ENCODE assay signal across 8 mouse cellular contexts in the genomic region with DNA sequence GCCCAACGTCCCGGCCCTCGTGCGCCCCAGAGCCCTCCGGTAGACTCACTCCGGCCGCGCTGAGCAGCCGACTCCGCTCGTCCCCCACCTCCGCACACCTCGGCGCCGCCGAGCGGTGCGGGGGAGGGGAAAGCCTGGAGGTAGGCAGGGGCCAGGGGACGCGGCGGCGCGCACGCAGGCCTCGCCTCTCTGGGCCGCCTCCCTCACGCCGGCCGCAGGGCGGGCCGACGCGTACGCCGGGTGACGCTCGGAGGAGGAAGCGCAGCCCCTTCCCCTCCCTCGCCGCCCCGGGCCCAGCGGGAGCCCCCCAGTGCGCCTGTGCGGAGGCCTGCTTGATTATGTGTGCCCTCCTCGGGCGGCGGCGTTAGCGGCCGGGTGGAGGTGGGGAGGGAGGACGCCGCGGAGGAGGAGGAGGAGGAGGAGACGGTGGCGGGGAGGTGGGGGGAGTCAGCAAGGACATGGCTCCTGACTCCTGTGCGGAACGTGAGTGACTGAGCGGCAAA. TPM values are rescaled to one million over a fixed set of nuclear protein-coding genes. Genes with fewer than 3 reads are reported as not detected.
DNase-seq lines count a peak whose midpoint lies in the region; ATAC-seq and TF ChIP-seq lines count a peak whose summit lies in the region.

No protein-coding gene starts in this region.

- under 1% methylated on average over 42 of the region's 58 CpGs for WGBS in heart, embryonic 12.5 days
- WGBS in kidney, postnatal 0 days, result under 1% methylated on average over 26 of the region's 58 CpGs
- WGBS in liver, embryonic 12.5 days (ENCODE audit: insufficient replicate concordance), result under 1% methylated on average over 58 of the region's 58 CpGs
- under 1% methylated on average over 28 of the region's 58 CpGs for WGBS in stomach, embryonic 14.5 days

- peak; percentile 97 for DNase-seq in CD4-positive helper T cell, adult 2 months (ENCODE audit: low read depth, low spot score)
- peak; percentile 98 for DNase-seq in brain, embryonic 14.5 days (ENCODE audit: low read depth)
- DNase-seq in kidney, postnatal 0 days (ENCODE audit: low spot score), result peak; percentile 95
- peak; percentile 79 to 88 for DNase-seq in natural killer cell, adult 2 months (ENCODE audit: low spot score in 2 of 2)

- no peaks in the 10 kb centered on the region for H3K27me3 ChIP-seq in heart, embryonic 12.5 days (replicated peaks)
- H3K27me3 ChIP-seq in kidney, postnatal 0 days (ENCODE audit: insufficient read depth, low read length), result no peaks in the 10 kb centered on the region
- H3K27me3 ChIP-seq in liver, embryonic 12.5 days (replicated peaks), result no peaks in the 10 kb centered on the region
- H3K27me3 ChIP-seq in stomach, embryonic 14.5 days (ENCODE audit: control insufficient read depth, insufficient read depth, low read length), result no peaks in the 10 kb centered on the region

- TF ChIP-seq CTCF in brain, embryonic 14.5 days (IDR thresholded peaks at IDR 0.05; ENCODE audit: borderline replicate concordance, extremely low read depth, insufficient read depth, insufficient read length), result no peak
- no peak for TF ChIP-seq CTCF in kidney, postnatal 0 days (IDR thresholded peaks at IDR 0.05; ENCODE audit: low read depth)

- H3K27ac ChIP-seq in heart, embryonic 12.5 days (ENCODE audit: poor library complexity, severe bottlenecking), result peak overlapping the region; percentile 100
- peak overlapping the region; percentile 100 for H3K27ac ChIP-seq in kidney, postnatal 0 days
- peak overlapping the region; percentile 100 for H3K27ac ChIP-seq in liver, embryonic 12.5 days
- peak overlapping the region; percentile 100 for H3K27ac ChIP-seq in stomach, embryonic 14.5 days (ENCODE audit: low read length)

- TF ChIP-seq POLR2A in brain, embryonic 14.5 days (IDR thresholded peaks at IDR 0.05; ENCODE audit: borderline replicate concordance, extremely low read depth, insufficient read depth, insufficient read length, poor library complexity, severe bottlenecking), result peak; percentile 90

- H3K36me3 ChIP-seq in heart, embryonic 12.5 days, result peaks cover 12% of the 10 kb centered on the region
- no peaks in the 10 kb centered on the region for H3K36me3 ChIP-seq in kidney, postnatal 0 days (ENCODE audit: insufficient read depth, low read length)
- peaks cover 23% of the 10 kb centered on the region for H3K36me3 ChIP-seq in liver, embryonic 12.5 days
- peaks cover 7% of the 10 kb centered on the region; the same call in 1 of the 2 replicates for H3K36me3 ChIP-seq in stomach, embryonic 14.5 days (ENCODE audit: control insufficient read depth, insufficient read depth, low read length)

- peak overlapping the region; percentile 100 for H3K9ac ChIP-seq in heart, embryonic 12.5 days
- H3K9ac ChIP-seq in kidney, postnatal 0 days (ENCODE audit: low read depth, low read length), result peak overlapping the region; percentile 98
- H3K9ac ChIP-seq in liver, embryonic 12.5 days, result peak overlapping the region; percentile 99
- peak overlapping the region; percentile 97 for H3K9ac ChIP-seq in stomach, embryonic 14.5 days (replicated peaks; ENCODE audit: low read depth, low read length)

- peak overlapping the region; percentile 78 for H3K4me2 ChIP-seq in heart, embryonic 12.5 days
- H3K4me2 ChIP-seq in kidney, postnatal 0 days (ENCODE audit: low read length), result peak overlapping the region; percentile 83
- H3K4me2 ChIP-seq in liver, embryonic 12.5 days, result peak overlapping the region; percentile 95
- peak overlapping the region; percentile 91 for H3K4me2 ChIP-seq in stomach, embryonic 14.5 days (replicated peaks; ENCODE audit: low read depth, low read length)

- peaks cover 7% of the 10 kb centered on the region for H3K4me1 ChIP-seq in heart, embryonic 12.5 days (replicated peaks)
- H3K4me1 ChIP-seq in kidney, postnatal 0 days (replicated peaks; ENCODE audit: insufficient read depth, low read length), result peaks cover 6% of the 10 kb centered on the region; the same call in 1 of the 2 replicates
- H3K4me1 ChIP-seq in liver, embryonic 12.5 days, result peaks cover 21% of the 10 kb centered on the region
- peaks cover 6% of the 10 kb centered on the region; the same call in 1 of the 2 replicates for H3K4me1 ChIP-seq in stomach, embryonic 14.5 days (ENCODE audit: control insufficient read depth, insufficient read depth, low read length)

- ATAC-seq in erythroblast, adult 5-6 weeks (replicated peaks; ENCODE audit: low FRiP score, poor library complexity, severe bottlenecking), result peak; percentile 82
- peak; percentile 96 for ATAC-seq in heart, embryonic 12.5 days (ENCODE audit: insufficient number of reproducible peaks, low FRiP score)
- ATAC-seq in kidney, postnatal 0 days (replicated peaks; ENCODE audit: low FRiP score, low read depth), result peak; percentile 95
- peak; percentile 92 for ATAC-seq in liver, embryonic 12.5 days
- ATAC-seq in stomach, embryonic 14.5 days (ENCODE audit: insufficient number of reproducible peaks, insufficient read depth, low FRiP score, low read depth), result peak; percentile 97

- peak overlapping the region; percentile 95 for H3K4me3 ChIP-seq in heart, embryonic 12.5 days
- H3K4me3 ChIP-seq in kidney, postnatal 0 days (replicated peaks; ENCODE audit: low read depth, low read length), result peak overlapping the region; percentile 94
- H3K4me3 ChIP-seq in liver, embryonic 12.5 days, result peak overlapping the region; percentile 85
- peak overlapping the region; percentile 79 for H3K4me3 ChIP-seq in stomach, embryonic 14.5 days (ENCODE audit: low read depth, low read length)

- no peaks in the 10 kb centered on the region for H3K9me3 ChIP-seq in heart, embryonic 12.5 days (replicated peaks)
- H3K9me3 ChIP-seq in kidney, postnatal 0 days (replicated peaks; ENCODE audit: low read length), result no peaks in the 10 kb centered on the region
- no peaks in the 10 kb centered on the region for H3K9me3 ChIP-seq in liver, embryonic 12.5 days (replicated peaks)
- H3K9me3 ChIP-seq in stomach, embryonic 14.5 days (ENCODE audit: control insufficient read depth, low read depth, low read length), result no peaks in the 10 kb centered on the region

RNA-seq across cellular contexts. Expression of gene Mllt10, which starts 9.4 kb away (rescaled TPM):
- polyA plus RNA-seq in brain, embryonic 14.5 days (2012; rRNA removed), result 41.1 and 49.4 TPM in 2 replicates
- total RNA-seq in erythroblast, adult 5-6 weeks (2015; ENCODE audit: low replicate concordance), result 20.8 and 27.4 TPM in 2 replicates
- 18.1 and 18.3 TPM in 2 replicates for total RNA-seq in erythroblast, adult 5-6 weeks (2017; ENCODE audit: low replicate concordance)
- 36.3 and 37.1 TPM in 2 replicates for polyA plus RNA-seq in heart, embryonic 12.5 days (2016; fragmentation: Nextera tagmentation; extraction: Ambion mirVana)
- polyA plus RNA-seq in kidney, postnatal 0 days (2015; fragmentation: Nextera tagmentation; extraction: Ambion mirVana), result 48.9 and 49.2 TPM in 2 replicates
- polyA plus RNA-seq in liver, embryonic 12.5 days (2016; fragmentation: Nextera tagmentation; extraction: Ambion mirVana), result 39.2 and 40.1 TPM in 2 replicates
- polyA plus RNA-seq in stomach, embryonic 14.5 days (2014; fragmentation: Nextera tagmentation; extraction: Ambion mirVana), result 45.0 and 56.9 TPM in 2 replicates

RNA-seq across cellular contexts. Expression of gene Skida1, which starts 15.6 kb away (rescaled TPM):
- 25.4 and 33.5 TPM in 2 replicates for polyA plus RNA-seq in brain, embryonic 14.5 days (2012; rRNA removed)
- not detected in 2 replicates for total RNA-seq in erythroblast, adult 5-6 weeks (2015; ENCODE audit: low replicate concordance)
- 0.42 and 0.51 TPM in 2 replicates for total RNA-seq in erythroblast, adult 5-6 weeks (2017; ENCODE audit: low replicate concordance)
- polyA plus RNA-seq in heart, embryonic 12.5 days (2016; fragmentation: Nextera tagmentation; extraction: Ambion mirVana), result 7.7 and 8.8 TPM in 2 replicates
- 7.7 and 7.8 TPM in 2 replicates for polyA plus RNA-seq in kidney, postnatal 0 days (2015; fragmentation: Nextera tagmentation; extraction: Ambion mirVana)
- polyA plus RNA-seq in liver, embryonic 12.5 days (2016; fragmentation: Nextera tagmentation; extraction: Ambion mirVana), result 1.0 and 1.2 TPM in 2 replicates
- polyA plus RNA-seq in stomach, embryonic 14.5 days (2014; fragmentation: Nextera tagmentation; extraction: Ambion mirVana), result 4.4 and 5.0 TPM in 2 replicates

RNA-seq across cellular contexts. Expression of gene A930004D18Rik, which starts 26.9 kb away (rescaled TPM):
- polyA plus RNA-seq in brain, embryonic 14.5 days (2012; rRNA removed), result 5.5 and 6.1 TPM in 2 replicates
- total RNA-seq in erythroblast, adult 5-6 weeks (2015; ENCODE audit: low replicate concordance), result not detected in 2 replicates
- total RNA-seq in erythroblast, adult 5-6 weeks (2017; ENCODE audit: low replicate concordance), result not detected in 2 replicates
- polyA plus RNA-seq in heart, embryonic 12.5 days (2016; fragmentation: Nextera tagmentation; extraction: Ambion mirVana), result 14.8 and 18.3 TPM in 2 replicates
- 14.9 and 17.9 TPM in 2 replicates for polyA plus RNA-seq in kidney, postnatal 0 days (2015; fragmentation: Nextera tagmentation; extraction: Ambion mirVana)
- 2.7 and 2.8 TPM in 2 replicates for polyA plus RNA-seq in liver, embryonic 12.5 days (2016; fragmentation: Nextera tagmentation; extraction: Ambion mirVana)
- 9.9 and 11.0 TPM in 2 replicates for polyA plus RNA-seq in stomach, embryonic 14.5 days (2014; fragmentation: Nextera tagmentation; extraction: Ambion mirVana)

Comparison
In these comparisons a context has a peak if more than half of its experiments do, and no peak if none do; other contexts are left out.
1. Peak in every context shown above with its lines: DNase-seq, ATAC-seq, H3K4me3 ChIP-seq and H3K27ac ChIP-seq.